Mouse (Mus musculus) urinary bladder, postnatal 4 days (tissue): ENCODE measurements around the gene Kcns3.
"Not testable (repeated sequence)": the region's sequence is repeated elsewhere in the genome, so short reads cannot be mapped to it uniquely, and the experiment has no call there.

Experiments
- DNase-seq, 2 experiments: peaks; one replicate each; pipeline ENCODE4 v3.0.0; 2021 to 2022; ENCODE audit warnings: low spot score in 2 of 2

Gene Kcns3

GRCm38 (mm10) chr12:11086866-11087265 is 64.0 kb downstream of the Kcns3 start:
- DNase-seq = no peak

DNA sequence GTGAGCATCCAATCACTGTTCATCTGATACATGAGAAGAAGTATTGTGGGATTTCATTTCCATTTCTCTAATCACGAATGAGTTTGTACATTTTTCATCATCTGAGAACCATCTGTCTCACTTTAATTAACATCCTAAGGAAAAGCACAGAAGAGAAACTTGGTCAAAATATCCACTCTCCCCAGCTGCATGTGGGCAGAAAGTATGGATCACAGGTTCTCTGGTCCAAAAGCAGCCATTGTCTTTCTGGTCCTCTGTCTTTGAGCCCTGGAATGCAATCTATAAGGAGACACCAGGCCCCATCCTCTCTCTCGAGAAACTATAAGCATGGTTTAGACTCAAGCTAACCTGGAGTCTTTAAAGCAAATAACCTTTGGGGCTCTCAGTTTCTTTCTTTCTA is 79.8 kb downstream of the Kcns3 start:
- DNase-seq = no peak

DNA sequence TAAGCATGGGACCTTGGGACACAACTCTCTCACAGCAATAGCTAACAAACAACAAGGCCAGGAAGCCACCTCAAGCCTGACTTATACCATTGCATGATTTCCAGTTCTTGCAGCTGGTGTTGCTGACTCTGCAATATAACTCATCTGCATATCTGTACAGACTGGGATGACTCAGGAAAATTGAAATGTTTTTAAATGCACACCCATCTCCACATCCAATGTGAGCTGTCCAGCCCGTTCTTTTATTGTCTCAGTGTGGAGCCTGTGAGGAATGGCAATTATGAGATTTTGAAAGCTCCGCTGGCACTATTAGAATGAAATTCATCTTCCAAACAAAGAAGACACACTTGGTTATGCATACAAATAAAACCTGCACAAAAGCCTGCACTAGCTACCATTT is 84.0 kb downstream of the Kcns3 start:
- no peak for DNase-seq

DNA sequence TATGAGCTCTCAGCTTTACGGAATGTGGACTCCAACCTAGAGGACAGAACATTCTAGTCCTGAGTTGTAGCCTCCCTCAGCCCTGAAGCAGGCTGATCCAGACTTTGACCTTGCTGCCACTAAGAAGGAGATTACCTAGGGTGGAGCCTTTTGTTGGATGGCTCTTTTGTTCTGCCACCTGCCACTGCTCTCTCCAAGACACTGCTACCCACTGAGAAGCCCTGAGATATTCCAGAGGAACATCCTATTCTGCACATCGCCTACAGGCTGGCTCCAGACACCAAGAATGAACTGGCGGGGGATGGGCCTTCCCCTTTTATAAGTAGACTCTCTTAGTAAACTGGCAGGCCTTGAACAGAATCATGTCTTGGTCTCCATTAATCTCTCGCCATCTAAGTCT is 98.2 kb downstream of the Kcns3 start:
- not testable (repeated sequence) for DNase-seq

DNA sequence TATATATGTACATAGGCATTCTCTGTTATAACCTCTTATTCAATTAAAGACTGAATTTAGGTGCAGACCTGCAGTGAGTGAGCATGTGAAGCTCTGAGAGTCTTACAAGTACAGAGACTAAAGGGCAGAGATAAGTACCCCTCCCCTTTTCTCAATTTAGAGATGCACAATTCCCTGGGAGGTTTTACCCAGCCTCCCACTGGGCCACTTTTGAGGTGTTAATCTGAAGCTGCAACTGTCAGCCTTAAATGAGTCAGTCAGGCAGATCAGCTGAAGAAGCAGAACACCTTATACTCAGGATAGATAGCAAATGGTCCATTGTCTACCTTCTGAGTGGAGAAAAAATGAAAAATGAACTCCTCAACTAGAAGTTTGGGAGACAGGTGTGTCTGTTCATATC is 109.0 kb downstream of the Kcns3 start:
- DNase-seq = no peak
